Mouse (Mus musculus) heart, postnatal 0 days (tissue): ENCODE measurements around the gene Rabgap1l.

Experiments used
- CTCF ChIP-seq: IDR thresholded peaks from 2 replicates; pipeline ENCODE4 v1.5.1; 2016; ENCODE audit warnings: antibody characterized with exemption, control low read depth, low read depth
- EP300 ChIP-seq: IDR thresholded peaks from 2 replicates; pipeline ENCODE4 v1.6.1; 2016; ENCODE audit warnings: antibody characterized with exemption, low read depth

DNA sequence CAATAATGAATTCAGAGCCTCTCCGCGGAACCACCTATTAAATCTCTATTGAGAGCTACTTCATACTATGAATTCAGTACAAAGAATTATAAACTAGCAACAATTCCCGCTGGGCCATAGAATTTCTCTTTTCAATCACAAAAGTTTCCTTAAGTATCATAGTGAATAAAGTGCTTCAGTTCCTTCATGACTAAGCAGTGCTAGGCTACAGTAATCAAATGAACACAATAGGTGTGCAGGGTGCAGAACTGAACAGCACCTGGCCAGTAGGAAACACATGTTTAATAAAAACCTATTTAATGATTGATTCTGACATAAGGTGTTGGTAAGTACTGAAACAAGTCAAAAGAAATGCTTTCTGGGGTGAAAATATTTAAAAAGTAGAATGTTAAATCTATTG lies 560.9 kb downstream of the Rabgap1l start:
- TF ChIP-seq CTCF (no peak), EP300 (no peak)
